Mouse (Mus musculus) cerebellum, adult 2 months (tissue): ENCODE measurements around the gene Cdkn2b.

Source experiments
- CTCF ChIP-seq: fragments of 200-500 bp; IDR thresholded peaks from 2 replicates; pipeline ENCODE4 v1.5.1; 2011; ENCODE audit warnings: low read depth, mild to moderate bottlenecking, control low read depth, low read length, moderate library complexity, borderline replicate concordance; ENCODE audit not compliant: insufficient read depth
- POLR2A ChIP-seq: fragments of 200-500 bp; IDR thresholded peaks from 2 replicates; pipeline ENCODE4 v1.6.1; 2011; ENCODE audit warnings: low read length, control low read depth, borderline replicate concordance; ENCODE audit not compliant: insufficient read depth

DNA sequence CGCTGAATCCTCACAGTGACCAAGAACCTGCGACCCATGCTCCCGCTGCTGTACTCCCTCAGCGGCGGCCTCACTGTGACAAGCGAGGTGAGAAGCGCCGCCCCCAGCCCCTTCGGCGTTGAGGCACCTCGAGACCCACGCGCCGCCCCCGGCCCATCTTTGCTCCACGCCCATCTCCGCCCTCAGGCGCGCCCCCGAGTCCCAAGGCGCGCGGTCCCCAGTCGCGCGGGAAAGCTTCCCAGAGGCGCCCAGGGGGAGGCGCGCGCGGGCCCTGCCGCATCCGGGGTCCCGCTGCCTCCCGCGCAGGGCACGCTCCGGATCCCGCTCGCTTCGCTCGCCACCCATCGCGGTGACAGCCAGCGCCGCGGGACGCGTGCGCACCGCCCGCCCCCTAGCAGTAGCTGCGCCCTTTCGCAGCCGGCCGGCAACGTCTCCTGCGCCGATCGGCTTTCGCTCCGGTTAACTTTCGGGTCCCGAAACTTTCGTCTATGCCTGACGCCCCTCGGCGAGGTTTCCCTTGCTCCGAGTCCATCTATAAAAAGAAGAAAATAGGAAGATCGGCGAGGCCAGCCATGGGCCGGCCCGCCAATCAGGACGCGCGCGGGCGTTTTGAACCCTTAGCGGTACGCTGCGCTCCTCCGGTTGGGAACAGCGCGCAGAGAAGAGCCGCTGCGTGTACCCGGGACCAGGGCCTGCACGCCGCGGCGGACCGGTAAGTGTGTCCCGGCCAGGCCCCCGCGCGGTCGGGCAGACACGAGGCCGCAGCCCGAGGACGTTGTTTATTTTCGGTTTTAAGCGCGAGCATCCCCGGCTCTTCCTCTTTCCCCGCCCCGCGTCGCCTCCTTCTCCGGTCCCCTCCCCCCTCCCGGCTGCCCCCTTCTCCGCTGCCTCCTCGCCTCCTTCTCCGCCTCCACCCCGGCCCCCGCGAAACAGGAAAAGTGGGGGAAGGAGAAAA is 16.1 kb downstream of the Cdkn2b start, which contains the start of gene Cdkn2a:
- no peak for TF ChIP-seq CTCF
- no peak for TF ChIP-seq POLR2A
